Mouse (Mus musculus) cortical plate, adult 2 months (tissue): ENCODE measurements around the gene Dvl2.

Source experiments
- CTCF ChIP-seq: fragments of 200-500 bp; IDR thresholded peaks from 2 replicates; pipeline ENCODE4 v1.5.1; 2011; ENCODE audit warnings: mild to moderate bottlenecking, control low read depth, low read length; ENCODE audit not compliant: insufficient read depth; ENCODE audit errors: extremely low read depth
- POLR2A ChIP-seq: fragments of 200-500 bp; IDR thresholded peaks from 2 replicates; pipeline ENCODE4 v1.6.1; 2011; ENCODE audit warnings: mild to moderate bottlenecking, low read length, control low read depth; ENCODE audit not compliant: insufficient read depth; ENCODE audit errors: extremely low read depth

GRCm38 (mm10) chr11:70042309-70043085, 42.1 kb downstream of the Dvl2 start:
- TF ChIP-seq CTCF (no peak), POLR2A (no peak)
